Mouse (Mus musculus): ENCODE measurements at regions not wholly inside any gene's neighbourhood (a gene's known extent, or its start where the extent isn't known, plus 50 kb on each side); places are given as distances from the start of the nearest gene placed in this dataset.
"Not testable (repeated sequence)": the region's sequence is repeated elsewhere in the genome, so short reads cannot be mapped to it uniquely, and the experiment has no call there.

- no peak for DNase-seq
These were observed 202.1 kb downstream of the Ddx10 start for GRCm38 (mm10) chr9:53045788-53046187.

DNA sequence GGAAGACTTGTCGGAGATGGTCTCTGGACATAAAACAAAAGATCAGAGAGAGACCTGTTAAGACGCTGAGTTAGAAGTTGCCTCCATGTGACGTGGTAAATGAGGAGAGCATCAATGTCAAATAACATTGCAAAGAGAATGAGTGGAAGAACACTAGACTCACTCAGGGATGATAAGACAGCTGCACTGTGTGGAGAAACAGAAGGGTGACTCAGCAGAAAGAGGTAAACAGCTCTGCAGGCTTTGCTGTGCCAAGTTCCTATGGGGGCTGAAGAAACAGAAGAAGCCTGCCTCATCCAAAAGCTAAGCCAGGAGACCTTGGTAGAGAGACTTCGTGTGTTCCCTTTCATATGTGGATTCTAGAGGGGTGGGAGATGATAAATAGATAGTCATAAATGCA is 214.1 kb downstream of the Ddx10 start:
- no peak for DNase-seq

DNA sequence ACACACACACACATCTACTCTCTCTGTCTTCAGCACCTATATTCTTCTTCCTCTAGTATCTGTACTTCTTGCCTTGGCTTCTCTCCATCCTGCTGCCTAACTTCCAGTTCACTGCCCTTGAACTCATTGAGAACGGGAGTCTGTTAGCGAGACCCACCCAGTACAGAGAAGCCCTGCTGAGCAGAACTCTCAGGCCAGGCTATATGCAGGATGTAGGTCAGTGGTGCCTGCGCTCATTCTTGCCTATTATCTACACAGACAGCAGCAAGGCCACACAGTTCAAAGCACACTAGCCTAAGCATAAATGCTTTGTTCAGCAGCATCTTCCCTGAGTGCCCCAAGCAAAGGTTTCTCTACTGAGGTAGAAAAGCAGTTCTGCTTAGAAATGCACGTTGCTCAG is 225.8 kb downstream of the Ddx10 start:
- DNase-seq = no peak

GRCm38 (mm10) chr9:53010741-53011140 is 237.1 kb downstream of the Ddx10 start:
- no peak for DNase-seq

GRCm38 (mm10) chr9:53007395-53007794 is 240.5 kb downstream of the Ddx10 start:
- no peak for DNase-seq

GRCm38 (mm10) chr9:53006085-53006484 is 241.8 kb downstream of the Ddx10 start:
- no peak for DNase-seq

DNA sequence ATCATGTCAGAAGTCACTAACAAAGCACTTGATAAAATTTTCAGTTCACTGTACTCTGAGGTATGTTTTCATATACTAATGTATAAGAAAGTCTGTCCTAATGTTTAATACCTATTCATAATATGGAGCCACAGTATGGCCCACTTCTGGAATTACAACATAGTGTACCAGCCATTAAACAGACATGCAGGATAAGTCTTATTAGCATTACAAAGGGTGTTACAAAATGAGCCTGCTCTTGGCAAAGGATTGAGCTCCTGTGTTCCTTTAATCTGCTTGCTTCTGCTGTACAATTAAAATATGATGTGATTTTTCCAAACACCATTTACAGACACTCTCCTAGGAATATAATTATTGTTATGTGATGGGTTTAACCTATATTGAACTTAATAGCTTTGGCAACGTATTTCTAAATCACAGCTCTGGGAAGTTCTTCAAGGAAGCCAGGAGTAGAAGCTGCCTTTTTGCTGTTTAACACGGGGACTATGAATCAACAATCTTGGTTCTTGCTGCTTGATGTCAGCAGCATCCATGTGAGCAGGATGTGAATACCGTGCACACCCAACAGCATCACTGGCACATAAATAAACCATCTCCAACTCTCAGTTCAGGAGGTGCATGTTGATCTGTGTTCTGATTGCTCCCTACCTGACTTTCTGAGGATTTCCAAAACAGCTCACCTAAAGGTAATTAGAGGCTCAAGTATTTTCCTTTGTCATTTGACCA is 243.4 kb downstream of the Ddx10 start:
- DNase-seq = no peak

- DNase-seq = no peak
These were observed 271.8 kb downstream of the Ddx10 start for GRCm38 (mm10) chr9:52976041-52976440.

GRCm38 (mm10) chr9:52965631-52966030 is 282.2 kb downstream of the Ddx10 start:
- DNase-seq = peak; percentile 79 to 91

- DNase-seq = peak; percentile 77 to 80
These were observed 280.1 kb upstream of the AI593442 start for GRCm38 (mm10) chr9:52959668-52960067.

DNA sequence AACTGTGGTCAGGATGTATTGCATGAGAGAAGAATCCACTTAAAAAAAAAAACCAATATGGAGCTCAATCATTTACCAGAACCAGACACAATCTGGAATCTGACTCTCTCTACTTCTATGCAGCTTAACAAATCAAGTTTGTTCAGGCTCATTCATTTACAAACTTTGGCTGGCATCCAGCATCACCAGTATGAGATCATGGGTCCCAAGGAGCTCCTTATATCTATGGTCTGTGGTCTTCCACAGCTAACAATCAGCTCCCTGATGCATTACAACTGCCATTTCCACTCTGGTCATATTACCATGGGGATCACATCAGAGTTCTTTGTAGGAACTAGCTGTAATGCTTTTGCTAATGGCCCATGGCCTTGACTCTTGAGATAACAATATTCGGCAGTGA is 277.7 kb upstream of the AI593442 start:
- no peak for DNase-seq

GRCm38 (mm10) chr9:52944081-52944480 is 264.5 kb upstream of the AI593442 start:
- DNase-seq = peak in 1 of 2 experiments; percentile 34

DNA sequence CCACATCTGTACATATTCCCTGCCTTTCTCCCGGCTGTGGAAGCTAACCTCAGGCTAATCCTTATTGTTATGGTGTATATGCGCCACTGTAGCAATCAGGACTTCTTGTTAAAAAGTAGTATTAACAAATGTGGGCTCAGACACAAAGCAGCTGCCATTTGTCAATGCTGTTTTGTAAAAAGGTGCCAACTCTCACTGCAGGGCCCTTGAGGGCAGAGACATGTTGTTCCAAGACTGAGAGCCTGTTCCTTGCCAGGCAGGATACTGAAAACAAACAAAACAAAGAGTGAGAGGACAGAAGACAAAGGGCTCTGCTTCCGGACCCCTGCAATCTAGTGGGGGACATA is 262.0 kb upstream of the AI593442 start:
- peak; percentile 9 to 35 for DNase-seq

- DNase-seq = peak; percentile 88 to 89
These were observed 261.5 kb upstream of the AI593442 start for GRCm38 (mm10) chr9:52940964-52941636.

DNA sequence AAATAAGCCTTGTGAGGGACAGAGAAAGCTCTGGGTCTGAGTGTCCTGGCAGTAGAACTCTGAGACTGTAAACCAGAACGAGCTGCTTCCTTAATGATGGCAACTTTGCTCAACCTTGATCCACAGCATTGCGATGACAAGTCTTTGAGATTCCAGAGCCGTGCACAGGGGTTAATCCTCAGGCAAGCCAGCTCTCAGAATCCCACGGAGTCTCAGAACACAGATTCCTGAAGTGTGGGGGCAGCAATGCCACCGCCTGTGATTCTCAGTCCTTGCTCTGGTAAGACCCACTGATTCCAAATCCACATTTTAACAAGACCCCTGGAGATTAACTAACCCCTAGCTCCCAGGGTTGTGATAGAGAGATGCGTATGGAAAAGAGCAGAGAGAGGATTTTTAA is 255.5 kb upstream of the AI593442 start:
- no peak for DNase-seq

DNA sequence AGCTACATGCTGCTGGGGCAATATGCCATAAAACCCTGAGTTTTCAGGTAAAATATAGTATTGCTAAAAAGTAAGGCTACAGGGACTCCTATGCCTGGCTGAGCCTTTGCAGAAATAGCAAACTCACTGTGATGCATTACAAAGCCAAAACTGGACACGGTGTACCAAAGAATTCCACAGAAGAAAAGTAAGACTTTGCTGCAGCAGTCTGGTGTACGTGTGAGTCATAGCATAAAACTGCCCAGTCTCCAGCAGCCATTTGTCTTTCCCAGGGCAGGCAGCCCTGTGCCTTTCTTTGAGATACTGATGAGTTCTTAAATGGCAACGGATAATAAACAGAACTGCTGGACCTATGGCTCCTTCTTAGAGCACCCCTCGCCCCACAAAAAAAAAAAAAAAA is 237.9 kb upstream of the AI593442 start:
- no peak for DNase-seq

- DNase-seq = not testable (repeated sequence)
These were observed 209.1 kb upstream of the AI593442 start for GRCm38 (mm10) chr9:52888653-52889052.

DNA sequence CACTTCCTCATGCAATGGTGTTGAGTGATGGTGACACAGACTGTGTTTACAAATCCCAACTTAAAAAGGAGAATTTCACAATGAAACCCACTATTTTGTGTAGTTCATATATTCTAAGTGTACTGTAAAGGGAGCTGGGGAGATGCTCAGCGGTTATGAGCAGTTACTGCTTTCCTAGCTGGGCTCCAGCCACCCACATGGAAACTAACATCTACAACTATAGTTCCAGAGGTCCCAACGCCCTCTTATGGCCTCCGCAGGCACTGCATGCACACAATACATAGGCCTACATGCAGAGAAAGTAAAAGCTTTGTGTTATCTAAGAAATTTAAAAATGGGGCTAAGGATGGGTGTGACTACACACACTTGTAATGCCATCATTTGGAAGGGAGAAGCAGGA is 208.4 kb upstream of the AI593442 start:
- DNase-seq = not testable (repeated sequence)

GRCm38 (mm10) chr9:52867236-52867635 is 187.7 kb upstream of the AI593442 start:
- DNase-seq = no peak

GRCm38 (mm10) chr9:52860327-52860726 is 180.7 kb upstream of the AI593442 start:
- no peak for DNase-seq

GRCm38 (mm10) chr9:52858411-52858810 is 178.8 kb upstream of the AI593442 start:
- no peak for DNase-seq

DNA sequence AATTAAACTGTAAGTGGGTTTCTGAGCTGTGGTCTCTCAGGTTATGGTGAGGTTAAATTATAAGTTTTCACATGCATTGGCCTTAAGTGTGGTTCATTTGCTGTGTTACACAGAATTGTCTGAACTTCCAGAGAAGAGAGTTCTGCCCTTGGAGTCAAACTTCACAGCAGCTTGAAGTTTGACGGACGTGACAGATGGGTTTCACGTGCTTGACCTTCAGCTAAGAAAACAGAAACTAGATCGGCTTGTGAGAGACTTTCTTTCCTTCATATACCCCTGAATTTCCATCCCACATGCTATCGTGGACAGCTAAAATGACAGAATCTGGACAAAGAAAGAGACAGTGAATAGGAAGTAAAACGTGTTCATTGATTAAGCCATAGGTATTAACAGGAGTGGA is 173.8 kb upstream of the AI593442 start:
- DNase-seq = no peak

DNA sequence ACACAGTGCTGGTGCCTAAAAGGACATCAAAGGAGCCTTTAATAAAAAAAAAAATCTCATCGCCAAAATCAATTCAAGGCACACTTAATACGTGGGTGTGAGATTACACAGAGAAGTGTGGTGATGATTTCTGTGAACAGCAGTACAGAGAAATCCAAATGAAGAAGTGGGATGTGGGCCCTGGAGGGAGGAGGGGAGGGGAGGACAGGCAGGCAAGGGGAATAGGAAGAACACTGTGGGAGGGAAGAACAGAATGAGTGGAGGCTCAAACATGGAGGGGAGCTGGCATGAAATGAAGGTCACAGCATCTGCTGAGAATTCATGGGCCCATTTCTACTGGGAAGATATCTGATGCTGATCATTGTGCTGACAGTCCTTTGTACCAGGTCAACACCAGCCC is 171.0 kb upstream of the AI593442 start:
- no peak for DNase-seq

- DNase-seq = no peak
These were observed 170.4 kb upstream of the AI593442 start for GRCm38 (mm10) chr9:52849931-52850330.

GRCm38 (mm10) chr9:52841105-52841504 is 161.5 kb upstream of the AI593442 start:
- DNase-seq = no peak

All from cerebellum, postnatal 14 days (tissue).